Mouse (Mus musculus) intestine, embryonic 15.5 days (tissue): Measurements from ENCODE around the gene Glyctk. TPM values are rescaled to one million over a fixed set of nuclear protein-coding genes. Genes with fewer than 3 reads are reported as not detected.
"Not testable (repeated sequence)": the region's sequence is repeated elsewhere in the genome, so short reads cannot be mapped to it uniquely, and the experiment has no call there.

Experiments used
- ATAC-seq: fragments of 200-750 bp; cut with Nextera tagmentation; 2 replicates; pipeline ENCODE4 v1.8.0; 2017; ENCODE audit warnings: moderate TSS enrichment, moderate library complexity
- H3K27ac ChIP-seq: fragments of 300-500 bp; sonication (generic); 2 replicates; pipeline ENCODE4 v1.5.1; 2015; ENCODE audit warnings: mild to moderate bottlenecking, inconsistent platforms
- H3K27me3 ChIP-seq: fragments of 300-500 bp; sonication (generic); replicated peaks from 2 replicates; pipeline ENCODE4 v1.6.1; 2015; ENCODE audit warnings: inconsistent platforms
- H3K36me3 ChIP-seq: fragments of 300-500 bp; sonication (generic); 2 replicates; pipeline ENCODE4 v1.6.1; 2015; ENCODE audit warnings: inconsistent platforms
- H3K4me1 ChIP-seq: fragments of 300-500 bp; sonication (generic); replicated peaks from 2 replicates; pipeline ENCODE4 v1.6.1; 2015; ENCODE audit warnings: inconsistent platforms
- H3K4me2 ChIP-seq: fragments of 300-500 bp; sonication (generic); replicated peaks from 2 replicates; pipeline ENCODE4 v1.6.1; 2015; ENCODE audit warnings: mild to moderate bottlenecking, inconsistent platforms
- H3K4me3 ChIP-seq: fragments of 300-500 bp; sonication (generic); replicated peaks from 2 replicates; pipeline ENCODE4 v1.5.1; 2015; ENCODE audit warnings: inconsistent platforms
- H3K9ac ChIP-seq: fragments of 300-500 bp; sonication (generic); 2 replicates; pipeline ENCODE4 v1.6.1; 2015; ENCODE audit warnings: inconsistent platforms
- H3K9me3 ChIP-seq: fragments of 300-500 bp; sonication (generic); 2 replicates; pipeline ENCODE4 v1.6.1; 2016; ENCODE audit warnings: inconsistent platforms
- WGBS: fragments of 180-500 bp; shearing (Covaris S2); methylation state at CpG from one replicate; pipeline ENCODE4 v1.1.7; 2015; 5-methylcytosine and 5-hydroxymethylcytosine counted together
- polyA plus RNA-seq: library from polyadenylated mRNA; unstranded; fragments of >200 nt; fragmentation: Nextera tagmentation; extraction: Ambion mirVana; gene quantifications from 2 replicates; pipeline ENCODE4 v1.2.1, GENCODE M21; 2015

Glyctk gene
- polyA plus RNA-seq, 1 experiment from 2014 or later = 3.4 TPM

DNA sequence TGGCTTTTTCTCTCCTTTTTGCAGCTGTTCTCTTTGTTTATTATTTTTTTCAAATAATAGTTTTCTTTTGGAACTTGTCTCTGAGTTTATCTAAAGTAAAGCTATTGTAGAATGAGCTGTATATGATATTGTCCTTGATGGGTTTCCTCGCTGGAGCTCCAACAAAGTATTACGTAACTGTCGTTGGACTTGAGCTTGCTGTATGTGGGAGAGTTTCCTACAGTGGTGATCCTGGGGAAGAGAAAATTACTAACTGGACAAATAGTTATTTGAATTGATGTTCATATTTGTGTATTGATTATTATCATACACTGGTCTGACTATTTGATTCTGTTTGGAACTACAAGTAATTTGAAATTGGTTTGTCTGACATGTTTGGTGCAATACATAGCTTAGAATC is 14.6 kb upstream of the Glyctk start:
- Histone ChIP-seq H3K27ac (no peak overlapping the region), H3K4me1 (peaks cover 16% of the 10 kb centered on the region; the same call in 1 of the 2 replicates), H3K36me3 (no peaks in the 10 kb centered on the region), H3K9me3 (no peaks in the 10 kb centered on the region), H3K4me3 (peak overlapping the region; percentile 89), H3K4me2 (peak overlapping the region; percentile 60), H3K9ac (no peak overlapping the region), H3K27me3 (no peaks in the 10 kb centered on the region)
- 2% methylated on average over 3 of the region's 3 CpGs for whole genome bisulfite sequencing
- no peak for ATAC-seq

DNA sequence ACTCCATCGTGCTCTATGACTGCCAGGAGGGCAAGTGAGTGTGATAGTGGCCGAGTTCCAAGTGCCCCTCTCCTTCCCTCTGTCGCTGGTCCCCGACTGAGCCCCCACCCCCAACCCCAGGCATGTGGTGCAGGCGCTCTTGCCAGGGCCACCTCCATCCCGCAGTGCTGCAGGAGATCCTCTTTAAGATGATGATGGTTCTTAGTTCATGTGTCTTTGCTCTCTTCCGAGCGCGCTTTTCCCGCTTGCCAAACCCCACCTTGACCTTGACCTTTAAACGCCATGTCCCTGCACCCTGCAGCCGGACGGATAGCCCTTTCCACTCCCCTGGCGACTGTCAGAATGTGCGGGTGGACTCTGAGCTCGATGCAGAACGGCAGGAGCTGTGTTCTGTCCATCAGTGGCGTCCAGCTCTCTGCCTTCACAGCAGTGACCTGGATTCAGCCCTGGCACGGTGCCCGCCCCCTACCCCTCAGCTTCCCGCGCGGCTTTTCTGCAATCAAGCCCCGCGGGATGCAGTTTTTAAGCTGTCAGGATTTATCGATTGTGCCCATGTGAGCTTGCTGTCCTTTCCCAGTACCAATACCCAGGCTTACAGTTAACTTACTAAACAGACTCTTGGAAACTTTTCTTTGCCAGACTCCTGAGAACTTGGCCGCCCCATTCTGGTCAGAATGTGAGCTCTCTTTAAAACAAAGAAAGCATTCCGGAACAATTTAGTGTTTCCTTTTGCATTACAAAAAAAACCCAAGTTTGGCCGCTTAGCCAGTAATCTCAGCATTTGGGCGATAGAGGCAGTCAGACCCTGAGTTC is 13.6 kb upstream of the Glyctk start:
- ATAC-seq = peak; percentile 56
- peak overlapping the region; percentile 98 for H3K27ac ChIP-seq
- under 1% methylated on average over 30 of the region's 30 CpGs for WGBS
- no peaks in the 10 kb centered on the region for H3K27me3 ChIP-seq
- peaks cover 16% of the 10 kb centered on the region; the same call in 1 of the 2 replicates for H3K4me1 ChIP-seq
- H3K4me2 ChIP-seq = peak overlapping the region; percentile 60
- peak overlapping the region; percentile 89 for H3K9ac ChIP-seq
- no peaks in the 10 kb centered on the region for H3K36me3 ChIP-seq
- H3K4me3 ChIP-seq = peak overlapping the region; percentile 89
- no peaks in the 10 kb centered on the region for H3K9me3 ChIP-seq

DNA sequence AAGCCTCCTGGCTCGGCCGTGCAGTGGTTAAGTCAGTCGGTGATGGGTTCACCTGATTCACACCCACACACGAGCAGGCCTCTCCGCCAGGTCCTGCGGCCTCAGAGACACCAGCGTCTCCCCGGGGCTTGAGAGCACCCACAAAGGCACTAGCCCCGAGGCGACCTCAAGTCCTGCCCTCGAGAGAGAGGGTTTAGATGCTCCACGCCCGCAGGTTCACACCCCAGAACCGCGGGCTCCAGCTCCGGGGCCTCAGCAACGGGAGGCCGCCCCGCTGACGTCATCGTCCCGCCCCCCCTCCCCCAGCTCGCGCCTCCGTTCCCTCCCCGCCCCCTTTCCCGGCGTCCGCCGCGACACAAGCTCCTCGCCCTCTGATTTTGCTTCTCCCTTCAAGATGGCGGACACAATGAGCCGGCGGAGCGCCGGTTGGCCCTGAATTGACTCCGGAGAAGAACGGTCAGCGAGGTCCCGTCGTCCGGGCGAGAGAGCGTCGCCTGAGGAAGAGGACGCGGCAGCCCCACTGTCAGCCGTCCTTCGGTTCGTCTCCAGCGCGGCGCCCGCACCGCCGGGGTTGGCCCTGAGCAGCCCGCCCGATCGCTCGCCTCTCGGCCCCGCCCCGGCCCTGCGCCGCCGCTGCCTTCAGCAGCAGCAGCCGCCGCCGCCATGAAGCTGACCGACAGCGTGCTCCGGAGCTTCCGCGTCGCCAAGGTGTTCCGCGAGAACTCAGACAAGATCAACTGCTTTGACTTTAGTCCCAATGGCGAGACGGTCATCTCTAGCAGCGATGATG is 12.8 kb upstream of the Glyctk start, which contains the start of gene Wdr82:
Gene Wdr82, plus strand, starts transcription at position 373 of the 790 bp plus-strand sequence.
- Histone ChIP-seq H3K36me3 (no peaks in the 10 kb centered on the region), H3K4me2 (peak within 1 kb of the TSS; percentile 93), H3K27me3 (no peaks in the 10 kb centered on the region), H3K4me1 (peaks cover 16% of the 10 kb centered on the region; the same call in 1 of the 2 replicates), H3K9me3 (no peaks in the 10 kb centered on the region), H3K9ac (peak within 1 kb of the TSS; percentile 89), H3K27ac (peak within 1 kb of the TSS; percentile 98), H3K4me3 (peak within 1 kb of the TSS; percentile 89)
- WGBS = 1% methylated on average over 78 of the region's 81 CpGs
- ATAC-seq = peak; percentile 94

DNA sequence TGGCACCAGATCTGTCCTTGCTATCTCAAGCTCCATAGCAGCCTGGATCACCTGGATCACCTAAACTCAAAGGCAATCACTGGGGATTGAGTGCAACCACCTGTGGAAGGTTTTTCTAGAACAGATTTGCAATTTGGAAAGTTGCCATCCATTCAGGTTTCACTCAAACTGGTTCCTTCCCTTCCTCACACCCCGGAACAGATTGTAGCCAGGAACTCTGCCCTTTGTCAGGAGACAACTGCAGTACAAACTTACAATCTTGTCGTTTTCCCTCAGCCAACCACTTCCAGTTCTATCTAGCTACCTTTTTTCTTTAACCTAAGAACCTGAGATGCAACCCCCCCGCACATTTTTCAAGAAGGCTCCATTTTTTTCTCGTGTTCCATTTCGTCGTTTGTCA is 12.0 kb upstream of the Glyctk start:
- Histone ChIP-seq H3K4me1 (peaks cover 11% of the 10 kb centered on the region; the same call in 1 of the 2 replicates), H3K27ac (0 out of 2 replicates have a peak overlapping the region, but pooled peaks have one; percentile 98), H3K27me3 (no peaks in the 10 kb centered on the region), H3K9me3 (no peaks in the 10 kb centered on the region), H3K9ac (no peak overlapping the region), H3K36me3 (no peaks in the 10 kb centered on the region), H3K4me3 (no peak overlapping the region), H3K4me2 (peak overlapping the region; percentile 93)
- 31% methylated on average over 6 of the region's 6 CpGs for WGBS
- ATAC-seq = no peak

DNA sequence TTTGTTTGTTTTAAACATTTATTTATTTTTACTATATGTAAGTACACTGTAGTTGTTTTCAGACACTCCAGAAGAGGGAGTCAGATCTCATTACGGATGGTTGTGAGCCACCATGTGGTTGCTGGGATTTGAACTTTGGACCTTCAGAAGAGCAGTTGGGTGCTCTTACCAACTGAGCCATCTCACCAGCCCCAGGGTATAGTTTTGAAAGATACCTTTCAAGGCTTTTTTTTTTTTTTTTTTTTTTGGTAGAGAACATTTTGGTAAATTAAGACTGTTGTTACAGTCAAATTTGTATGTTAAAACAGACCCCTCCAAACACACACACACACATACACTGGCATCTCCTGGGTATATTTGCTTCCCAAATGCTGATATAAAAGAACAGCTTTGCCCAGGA is 11.1 kb upstream of the Glyctk start:
- H3K4me3 ChIP-seq, H3K27me3 ChIP-seq, H3K9ac ChIP-seq, H3K4me2 ChIP-seq, H3K36me3 ChIP-seq, H3K27ac ChIP-seq, H3K9me3 ChIP-seq, ATAC-seq, H3K4me1 ChIP-seq: not testable (repeated sequence)
- 76% methylated on average over 1 of the region's 1 CpGs for WGBS

DNA sequence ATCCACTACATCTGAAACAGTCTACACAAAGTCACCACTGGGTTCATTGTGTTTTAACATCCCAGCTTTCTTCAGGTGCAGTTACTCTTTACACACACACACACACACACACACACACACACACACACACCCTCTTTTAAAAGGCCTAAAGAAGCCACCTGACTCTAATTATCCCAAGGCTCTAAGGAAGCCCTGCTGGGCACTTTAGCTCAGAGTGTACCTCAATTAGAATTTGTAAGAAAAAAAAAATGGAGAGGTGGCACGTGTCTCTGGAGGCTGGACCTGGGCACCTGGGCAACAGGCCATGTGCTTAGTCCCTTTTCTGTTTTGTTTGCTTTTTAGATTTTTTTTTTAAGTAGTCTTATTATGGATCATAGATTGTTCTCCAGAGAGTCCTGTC is 9.8 kb upstream of the Glyctk start:
- Histone ChIP-seq H3K27ac (no peak overlapping the region), H3K27me3 (no peaks in the 10 kb centered on the region), H3K9me3 (no peaks in the 10 kb centered on the region), H3K36me3 (no peaks in the 10 kb centered on the region), H3K9ac (no peak overlapping the region), H3K4me3 (no peak overlapping the region), H3K4me1 (no peaks in the 10 kb centered on the region; the same call in 1 of the 2 replicates), H3K4me2 (no peak overlapping the region)
- ATAC-seq = no peak
- WGBS = 44% methylated on average over 1 of the region's 1 CpGs

DNA sequence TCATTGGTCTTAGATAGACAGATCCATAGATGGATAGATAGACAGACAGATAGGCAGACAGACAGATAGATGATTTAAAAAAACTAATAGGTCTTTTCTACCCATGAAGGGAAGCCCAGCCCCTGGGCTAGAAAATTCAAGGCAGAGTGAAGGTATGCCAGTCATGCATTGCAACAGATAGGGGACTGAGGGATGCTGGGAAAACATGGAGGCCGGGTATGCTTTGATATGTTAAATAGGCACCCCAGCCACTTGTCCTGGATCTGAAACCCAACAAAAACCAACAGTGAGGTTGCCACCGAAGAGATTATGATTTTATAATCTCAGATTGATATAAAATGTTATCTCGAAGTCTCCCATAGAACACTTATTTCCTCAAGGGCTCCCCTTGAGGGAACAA is 9.3 kb upstream of the Glyctk start:
- WGBS = 66% methylated on average over 3 of the region's 3 CpGs
- H3K4me2 ChIP-seq = no peak overlapping the region
- no peaks in the 10 kb centered on the region; the same call in 1 of the 2 replicates for H3K4me1 ChIP-seq
- no peaks in the 10 kb centered on the region for H3K9me3 ChIP-seq
- no peak overlapping the region for H3K4me3 ChIP-seq
- H3K27me3 ChIP-seq = no peaks in the 10 kb centered on the region
- no peak overlapping the region for H3K9ac ChIP-seq
- H3K36me3 ChIP-seq = no peaks in the 10 kb centered on the region
- no peak overlapping the region for H3K27ac ChIP-seq
- no peak for ATAC-seq

DNA sequence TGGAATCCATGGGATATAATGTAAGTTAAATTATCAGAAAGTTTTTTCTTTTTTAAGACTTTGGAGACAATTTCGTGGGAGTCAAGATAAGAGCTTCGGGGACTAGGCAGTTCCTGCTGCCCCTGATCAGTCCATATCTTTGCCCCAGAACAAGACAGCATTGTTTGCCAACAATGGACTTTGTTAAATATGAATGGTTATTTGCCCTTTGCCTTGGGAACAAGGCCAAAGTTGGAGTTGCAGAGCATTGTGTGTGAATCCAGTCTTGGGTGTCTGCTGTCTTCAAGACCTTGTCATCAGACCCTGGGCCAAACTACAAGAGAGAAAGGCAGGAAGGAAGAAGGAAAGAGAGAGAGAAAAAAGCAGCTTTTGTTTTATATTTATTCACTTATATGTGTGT is 8.8 kb upstream of the Glyctk start:
- no peak overlapping the region for H3K27ac ChIP-seq
- no peaks in the 10 kb centered on the region for H3K9me3 ChIP-seq
- H3K4me2 ChIP-seq = no peak overlapping the region
- H3K4me3 ChIP-seq = no peak overlapping the region
- no peaks in the 10 kb centered on the region for H3K27me3 ChIP-seq
- WGBS = 69% methylated on average over 2 of the region's 2 CpGs
- H3K9ac ChIP-seq = no peak overlapping the region
- no peaks in the 10 kb centered on the region for H3K36me3 ChIP-seq
- no peaks in the 10 kb centered on the region; the same call in 1 of the 2 replicates for H3K4me1 ChIP-seq
- no peak for ATAC-seq

DNA sequence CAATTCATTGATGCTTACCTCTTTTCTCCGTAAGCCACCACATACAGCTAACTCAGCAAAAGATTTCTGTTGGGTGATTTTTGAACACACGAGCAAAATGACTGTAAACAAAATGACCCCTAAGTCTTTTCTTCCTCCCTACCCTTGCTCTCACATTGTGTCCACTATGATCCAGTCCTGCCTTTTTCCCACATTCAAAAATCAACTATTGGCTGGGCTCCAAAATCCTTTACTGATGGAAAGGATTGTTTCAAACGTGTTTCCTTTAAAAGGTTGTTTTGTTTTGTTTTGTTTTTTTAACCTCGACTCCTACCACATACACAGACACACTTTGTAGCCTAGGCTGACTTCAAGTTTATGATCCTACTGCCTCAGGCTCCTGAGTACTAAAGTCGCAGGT is 2.5 kb upstream of the Glyctk start:
- Histone ChIP-seq H3K27me3 (no peaks in the 10 kb centered on the region), H3K9me3 (no peaks in the 10 kb centered on the region), H3K4me1 (no peaks in the 10 kb centered on the region; the same call in 1 of the 2 replicates), H3K27ac (peak overlapping the region; percentile 89), H3K4me3 (peak overlapping the region; percentile 49), H3K9ac (0 out of 2 replicates have a peak overlapping the region, but pooled peaks have one; percentile 55), H3K36me3 (no peaks in the 10 kb centered on the region), H3K4me2 (peak overlapping the region; percentile 60)
- no peak for ATAC-seq
- WGBS = 39% methylated on average over 5 of the region's 5 CpGs

DNA sequence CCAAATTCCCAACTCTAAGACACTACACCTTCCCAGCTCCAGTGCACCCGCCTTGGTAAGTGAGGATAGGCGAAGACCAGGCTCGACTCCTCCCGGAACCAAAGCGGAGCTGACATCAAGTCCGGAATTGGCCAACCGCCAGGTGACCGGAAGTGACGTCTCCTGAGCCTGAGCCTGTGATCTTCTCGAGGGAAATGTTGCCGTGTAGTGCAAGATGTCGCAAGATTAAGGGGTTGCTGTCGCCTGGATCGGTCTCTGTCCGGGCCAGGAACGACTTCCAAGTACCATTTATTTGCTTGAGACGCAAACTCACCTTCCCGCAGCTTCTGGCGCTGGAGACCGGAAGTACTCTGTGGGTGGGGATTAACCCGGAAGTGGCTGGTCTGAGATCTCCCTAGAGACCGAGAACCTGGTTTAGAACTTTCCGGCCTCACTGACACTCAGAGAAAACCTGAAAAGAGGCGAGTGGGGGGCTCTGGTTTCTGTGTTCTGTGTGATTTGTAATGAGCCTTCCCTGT is 1.9 kb upstream of the Glyctk start:
- ATAC-seq = peak; percentile 92
- Histone ChIP-seq H3K9me3 (no peaks in the 10 kb centered on the region), H3K36me3 (no peaks in the 10 kb centered on the region), H3K27me3 (no peaks in the 10 kb centered on the region), H3K9ac (peak overlapping the region; percentile 55), H3K4me2 (peak overlapping the region; percentile 60), H3K4me1 (no peaks in the 10 kb centered on the region; the same call in 1 of the 2 replicates), H3K4me3 (peak overlapping the region; percentile 49), H3K27ac (peak overlapping the region; percentile 89)
- WGBS = 3% methylated on average over 24 of the region's 24 CpGs

DNA sequence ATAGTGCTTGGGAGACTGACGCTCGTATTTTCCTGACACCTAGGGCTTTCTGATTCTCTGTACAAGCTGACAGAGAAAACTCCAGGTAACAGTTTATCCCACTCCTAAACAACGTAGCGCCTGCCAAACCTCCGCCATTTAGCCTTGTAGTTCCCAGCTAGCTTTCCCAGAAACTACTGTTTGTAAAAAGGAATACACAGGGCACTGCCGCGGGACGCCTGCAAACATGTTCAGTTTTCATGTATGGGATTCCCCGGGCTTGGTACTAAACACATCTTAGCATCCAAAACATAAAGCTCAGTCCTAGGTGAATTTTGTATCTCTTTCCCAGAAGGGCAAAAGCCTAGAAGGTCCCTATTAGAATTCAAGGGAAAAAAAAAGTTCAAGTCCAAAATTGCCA is 1.3 kb upstream of the Glyctk start:
- no peak overlapping the region for H3K4me3 ChIP-seq
- no peak overlapping the region for H3K27ac ChIP-seq
- ATAC-seq = no peak
- H3K4me2 ChIP-seq = peak overlapping the region; percentile 60
- H3K4me1 ChIP-seq = no peaks in the 10 kb centered on the region; the same call in 1 of the 2 replicates
- no peaks in the 10 kb centered on the region for H3K9me3 ChIP-seq
- H3K36me3 ChIP-seq = no peaks in the 10 kb centered on the region
- no peaks in the 10 kb centered on the region for H3K27me3 ChIP-seq
- no peak overlapping the region for H3K9ac ChIP-seq
- WGBS = 79% methylated on average over 9 of the region's 9 CpGs

DNA sequence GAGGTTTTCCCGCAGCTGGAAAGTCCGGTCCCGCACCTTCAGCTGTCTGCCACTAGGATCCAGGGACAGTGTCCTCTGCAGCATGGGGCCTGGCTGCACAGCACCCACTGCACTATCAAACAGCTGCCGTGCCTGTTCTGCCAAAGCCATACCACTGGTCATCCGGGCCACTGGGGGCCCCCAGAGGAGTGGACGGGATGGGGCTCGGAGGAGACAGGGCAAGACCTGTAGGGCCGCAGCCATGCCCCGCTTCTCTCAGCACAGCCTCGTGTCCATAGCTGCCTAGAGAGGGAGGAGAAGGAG is 364 bp downstream of the Glyctk start:
- ATAC-seq = no peak
- Histone ChIP-seq H3K36me3 (no peaks in the 10 kb centered on the region), H3K4me2 (no peak overlapping the region), H3K4me1 (no peaks in the 10 kb centered on the region; the same call in 1 of the 2 replicates), H3K4me3 (no peak overlapping the region), H3K27me3 (no peaks in the 10 kb centered on the region), H3K27ac (no peak overlapping the region), H3K9ac (no peak overlapping the region), H3K9me3 (no peaks in the 10 kb centered on the region)
- 89% methylated on average over 10 of the region's 10 CpGs for WGBS
